Mouse (Mus musculus) bone marrow macrophage, adult 2 months (primary cell): ENCODE data around the gene Theg.
A peak's percentile ranks its signal among the peaks of the same experiment; 100 is the strongest.

Experiments
- CTCF ChIP-seq: IDR thresholded peaks from 2 replicates; pipeline ENCODE4 v1.5.1; 2012; ENCODE audit warnings: low read depth, mild to moderate bottlenecking, low read length, moderate library complexity
- POLR2A ChIP-seq: IDR thresholded peaks from 2 replicates; pipeline ENCODE4 v1.6.1; 2012; ENCODE audit warnings: mild to moderate bottlenecking, low read depth, low read length, borderline replicate concordance

GRCm38 (mm10) chr10:79594872-79595589, 7.9 kb upstream of the Theg start:
- TF ChIP-seq POLR2A (no peak), CTCF (peak; percentile 83)
